Mouse (Mus musculus) olfactory bulb, adult 2 months (tissue): ENCODE data around the gene Stab1. TPM values are rescaled to one million over a fixed set of nuclear protein-coding genes. Genes with fewer than 3 reads are reported as not detected.

Experiments used
- H3K27ac ChIP-seq: fragments of 200-500 bp; 2 replicates; pipeline ENCODE4 v1.5.1; 2012; ENCODE audit warnings: low read depth, low read length; ENCODE audit not compliant: insufficient read depth
- H3K4me1 ChIP-seq: fragments of 200-500 bp; 2 replicates; pipeline ENCODE4 v1.6.1; 2012; ENCODE audit warnings: low read length; ENCODE audit not compliant: control insufficient read depth, insufficient read depth
- H3K4me3 ChIP-seq: fragments of 200-500 bp; 2 replicates; pipeline ENCODE4 v1.5.1; 2012; ENCODE audit warnings: mild to moderate bottlenecking, low read depth, low read length, moderate library complexity; ENCODE audit not compliant: insufficient read depth
- CTCF ChIP-seq: fragments of 200-500 bp; IDR thresholded peaks from 2 replicates; pipeline ENCODE4 v1.5.1; 2012; ENCODE audit warnings: low read depth, mild to moderate bottlenecking, low read length, moderate library complexity; ENCODE audit not compliant: insufficient read depth
- POLR2A ChIP-seq: fragments of 200-500 bp; IDR thresholded peaks from 2 replicates; pipeline ENCODE4 v1.6.1; 2012; ENCODE audit warnings: mild to moderate bottlenecking, low read depth, low read length, moderate library complexity; ENCODE audit not compliant: insufficient read depth
- WGBS: fragments of 180-500 bp; shearing (Covaris S2); methylation state at CpG from one replicate; pipeline ENCODE4 v1.1.7; 2018; 5-methylcytosine and 5-hydroxymethylcytosine counted together
- polyA plus RNA-seq: library from polyadenylated mRNA; stranded (reverse); fragments of >200 nt; gene quantifications from 2 replicates; pipeline ENCODE4 v1.2.4, GENCODE M21; 2012; ENCODE audit warnings: low replicate concordance; ENCODE audit not compliant: missing spikeins, insufficient read depth, insufficient read length

Gene Stab1
- polyA plus RNA-seq, result not detected in 2 replicates

DNA sequence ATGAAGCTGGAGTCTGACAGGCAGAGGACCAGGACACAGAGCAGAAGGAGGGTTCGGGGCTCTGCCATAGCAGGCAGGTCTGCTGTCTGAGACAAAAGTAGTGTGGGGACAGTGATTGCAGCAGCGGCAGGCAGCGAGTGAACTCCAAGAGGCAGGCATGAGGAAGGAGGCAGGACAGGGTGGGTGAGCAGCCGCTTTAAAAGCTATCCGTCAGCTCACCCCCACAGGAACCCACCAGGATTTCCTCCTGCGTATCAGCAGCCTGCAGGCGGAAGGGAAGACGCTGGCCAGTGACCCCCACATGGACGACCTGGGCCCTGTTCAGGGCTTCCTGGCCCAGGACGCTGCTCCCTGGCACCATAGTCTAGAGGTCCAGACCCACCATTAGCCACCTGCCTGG lies at the start of gene Stab1:
TSS of gene Stab1 (minus strand) at position 217 of the 400 bp plus-strand sequence.
- Histone ChIP-seq H3K4me3 (peak within 1 kb of the TSS; percentile 4; the same call in 1 of the 2 replicates), H3K27ac (no peak within 1 kb of the TSS), H3K4me1 (peaks cover 12% of the 10 kb centered on the region)
- TF ChIP-seq CTCF (no peak), POLR2A (no peak)
- WGBS, result 54% methylated on average over 10 of the region's 10 CpGs

DNA sequence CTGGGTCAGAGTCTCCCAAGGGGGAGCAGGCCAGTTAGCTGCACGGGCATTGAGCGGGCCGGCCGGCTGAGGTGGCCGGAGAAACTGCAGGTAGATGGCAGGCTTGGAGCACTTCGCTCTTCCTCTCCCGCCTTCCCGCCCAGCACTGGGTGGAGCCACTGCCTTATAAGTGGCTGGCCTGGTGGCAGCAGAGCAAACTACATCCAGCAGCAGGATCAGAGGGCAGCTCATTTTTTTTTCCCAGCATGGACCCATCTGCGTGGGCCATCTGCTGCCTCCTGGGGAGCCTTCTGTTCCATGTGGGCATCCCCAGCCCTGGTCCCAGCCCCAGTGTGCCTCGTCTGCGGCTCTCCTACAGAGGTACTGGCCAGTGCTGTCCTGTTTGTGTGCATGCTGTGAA lies 49.2 kb upstream of the Stab1 start, which contains the start of gene Sema3g:
TSS of gene Sema3g (plus strand) at position 195 of the 400 bp plus-strand sequence.
- no peak within 1 kb of the TSS for H3K4me3 ChIP-seq
- peaks cover 9% of the 10 kb centered on the region for H3K4me1 ChIP-seq
- WGBS, result 44% methylated on average over 11 of the region's 11 CpGs
- H3K27ac ChIP-seq, result no peak within 1 kb of the TSS
- no peak for TF ChIP-seq CTCF
- no peak for TF ChIP-seq POLR2A

DNA sequence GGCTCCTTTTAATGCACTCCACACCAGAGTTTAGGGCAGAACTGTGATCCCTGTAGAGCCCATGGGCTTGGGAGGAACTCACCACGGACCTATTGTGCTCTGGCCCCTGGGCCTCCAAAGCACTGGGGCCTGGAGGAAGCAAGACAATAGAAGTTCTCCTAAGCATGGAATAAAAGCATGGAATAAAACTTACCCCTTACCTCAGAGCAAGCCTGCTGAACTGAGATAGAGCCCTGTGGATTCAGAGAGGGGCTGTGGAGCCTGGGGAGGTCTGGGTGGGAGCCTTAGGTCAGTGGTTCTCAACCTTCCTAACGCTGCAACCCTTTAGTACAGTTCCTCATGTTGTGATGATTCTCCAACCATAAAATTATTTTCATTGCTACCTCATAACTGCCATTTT lies 48.4 kb upstream of the Stab1 start, which contains the start of gene Nisch:
TSS of gene Nisch (minus strand) at position 101 of the 400 bp plus-strand sequence.
- no peak within 1 kb of the TSS for H3K4me3 ChIP-seq
- H3K27ac ChIP-seq, result no peak within 1 kb of the TSS
- peaks cover 9% of the 10 kb centered on the region for H3K4me1 ChIP-seq
- no peak for TF ChIP-seq CTCF
- TF ChIP-seq POLR2A, result no peak
- 87% methylated on average over 2 of the region's 2 CpGs for WGBS

DNA sequence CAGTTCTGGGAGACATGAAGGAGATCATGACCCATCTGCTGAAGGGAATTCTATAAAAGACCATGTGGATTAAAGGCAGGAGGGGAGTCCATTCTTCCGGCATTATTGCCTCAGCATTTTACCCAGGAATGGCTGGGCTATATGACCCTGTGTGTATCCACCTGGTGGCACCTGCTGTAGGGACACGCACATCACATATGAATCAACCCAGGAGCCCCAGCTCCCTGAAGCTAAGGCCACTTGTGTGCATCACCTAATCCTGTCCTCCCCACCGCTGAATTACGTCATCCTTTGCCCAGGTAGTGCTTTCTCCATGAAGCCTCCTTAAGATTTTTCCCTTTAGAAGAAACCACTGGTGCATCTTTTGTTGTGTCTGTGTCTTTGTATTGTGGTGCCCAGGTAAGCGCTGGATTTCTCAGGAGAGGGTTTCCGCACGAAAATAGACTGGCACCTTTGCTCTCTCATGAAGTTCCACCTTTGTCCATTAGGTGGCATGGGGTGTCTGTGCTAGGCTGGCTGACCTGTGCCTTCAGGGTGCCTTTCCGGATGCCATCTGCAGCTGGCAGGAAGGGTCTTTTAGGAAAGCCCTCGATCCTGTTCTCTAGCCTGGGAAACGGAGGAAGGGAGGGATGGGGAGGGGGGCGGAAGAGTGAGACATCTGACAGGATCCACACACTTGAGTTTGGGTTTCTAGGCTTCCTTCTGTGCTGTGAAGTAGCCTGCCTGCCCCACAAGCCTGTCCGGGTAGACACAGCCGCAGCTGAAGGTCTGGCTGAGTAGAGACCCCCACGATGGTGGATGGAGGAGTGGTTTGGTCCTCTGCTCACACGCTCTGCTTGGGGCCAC lies 46.9 kb upstream of the Stab1 start:
- TF ChIP-seq CTCF, result peak; percentile 72
- no peak for TF ChIP-seq POLR2A
- H3K27ac ChIP-seq, result no peak overlapping the region

DNA sequence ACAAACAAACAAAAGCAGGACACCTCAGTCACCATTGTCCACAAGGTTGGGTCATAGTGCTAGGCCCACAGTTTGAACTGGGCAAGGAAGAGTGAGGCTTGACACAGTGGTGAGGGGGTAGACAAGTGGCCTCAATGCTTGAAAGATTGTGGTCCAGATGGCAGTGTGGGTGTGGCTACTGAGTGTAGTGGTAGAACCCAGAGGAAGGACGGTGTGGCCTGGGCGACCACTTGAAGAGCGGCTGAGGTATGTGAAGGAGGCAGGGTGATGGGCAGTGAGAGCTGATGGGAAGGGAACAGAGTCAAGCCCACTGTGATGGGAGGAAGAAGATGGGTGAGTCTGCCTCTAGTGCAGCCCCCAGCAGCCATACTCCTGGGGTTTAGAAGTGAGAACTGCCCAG lies 46.2 kb upstream of the Stab1 start:
- WGBS, result 97% methylated on average over 3 of the region's 3 CpGs
- Histone ChIP-seq H3K4me1 (peaks cover 9% of the 10 kb centered on the region), H3K4me3 (no peak overlapping the region), H3K27ac (no peak overlapping the region)
- no peak for TF ChIP-seq POLR2A
- TF ChIP-seq CTCF, result no peak

More for the DNA sequence above, 46.9 kb upstream of the Stab1 start:
- WGBS, result 31% methylated on average over 15 of the region's 15 CpGs
- H3K4me1 ChIP-seq, result peaks cover 9% of the 10 kb centered on the region
- H3K4me3 ChIP-seq, result no peak overlapping the region

DNA sequence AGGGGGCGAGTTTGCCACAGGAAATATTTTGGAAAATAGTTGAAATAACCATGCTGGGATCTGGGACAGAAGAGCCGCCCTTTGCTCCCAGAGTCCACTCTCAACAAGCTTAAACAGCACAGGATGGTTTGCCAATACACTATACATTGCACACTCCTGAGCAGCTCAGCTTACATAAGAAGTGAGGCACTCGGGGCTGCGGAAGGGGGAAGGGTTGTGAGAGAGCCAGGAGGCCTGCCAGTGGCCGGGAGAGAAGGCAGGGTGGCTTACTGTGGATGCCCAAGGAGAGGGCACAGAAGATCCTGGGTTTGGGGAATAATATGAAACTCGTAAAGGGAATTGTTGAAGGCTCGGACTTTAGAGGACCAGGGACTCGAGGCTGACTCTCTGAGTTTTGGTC lies 45.4 kb upstream of the Stab1 start:
- H3K27ac ChIP-seq, result no peak overlapping the region
- WGBS, result 78% methylated on average over 8 of the region's 8 CpGs
- H3K4me1 ChIP-seq, result peaks cover 9% of the 10 kb centered on the region
- no peak for TF ChIP-seq CTCF
- TF ChIP-seq POLR2A, result no peak
- H3K4me3 ChIP-seq, result no peak overlapping the region

DNA sequence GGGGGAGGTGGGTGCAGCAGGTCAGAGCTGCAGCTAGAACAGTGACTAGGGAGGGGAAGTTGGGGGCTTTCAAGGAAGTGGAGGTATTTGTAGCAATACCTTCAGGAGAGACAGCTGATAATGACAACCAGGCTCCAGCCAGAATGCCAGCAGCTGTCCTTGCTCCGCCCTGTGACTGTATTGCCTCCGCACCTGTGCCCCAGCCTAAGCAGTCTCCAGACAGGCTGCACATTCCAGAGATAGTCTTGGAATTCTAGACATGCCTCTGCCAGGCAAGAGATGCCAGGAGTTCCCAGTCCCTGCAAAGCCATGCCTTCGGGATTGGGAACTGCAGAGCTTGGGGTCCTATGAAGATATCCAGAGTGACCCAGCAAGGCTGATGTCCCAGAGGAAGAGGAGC lies 44.1 kb upstream of the Stab1 start:
- TF ChIP-seq CTCF (no peak), POLR2A (no peak)
- WGBS, result 88% methylated on average over 3 of the region's 3 CpGs
- no peak overlapping the region for H3K27ac ChIP-seq
- no peak overlapping the region for H3K4me3 ChIP-seq
- peaks cover 5% of the 10 kb centered on the region for H3K4me1 ChIP-seq

DNA sequence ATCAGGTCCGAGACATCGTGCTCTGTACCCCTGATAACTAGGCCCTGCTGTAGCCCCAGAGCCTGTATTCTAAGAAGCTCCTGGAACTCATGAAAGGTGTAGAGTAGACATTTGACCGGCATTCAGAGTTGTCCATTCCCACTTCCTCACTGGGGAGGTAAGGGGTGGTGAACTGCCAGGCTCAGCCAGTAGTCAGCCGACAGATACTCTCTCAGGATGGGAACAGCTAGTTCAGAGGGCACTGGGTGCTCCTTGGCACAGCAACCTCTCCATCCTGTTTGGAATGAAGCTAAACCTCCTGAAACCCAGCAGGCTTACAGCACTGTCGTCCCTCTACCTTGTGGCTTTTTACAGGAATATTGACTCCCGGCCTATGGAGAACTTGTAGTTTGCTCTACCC lies 43.4 kb upstream of the Stab1 start:
- H3K4me1 ChIP-seq, result peaks cover 10% of the 10 kb centered on the region
- H3K4me3 ChIP-seq, result no peak overlapping the region
- H3K27ac ChIP-seq, result no peak overlapping the region
- TF ChIP-seq POLR2A (no peak), CTCF (no peak)
- 93% methylated on average over 6 of the region's 6 CpGs for WGBS

DNA sequence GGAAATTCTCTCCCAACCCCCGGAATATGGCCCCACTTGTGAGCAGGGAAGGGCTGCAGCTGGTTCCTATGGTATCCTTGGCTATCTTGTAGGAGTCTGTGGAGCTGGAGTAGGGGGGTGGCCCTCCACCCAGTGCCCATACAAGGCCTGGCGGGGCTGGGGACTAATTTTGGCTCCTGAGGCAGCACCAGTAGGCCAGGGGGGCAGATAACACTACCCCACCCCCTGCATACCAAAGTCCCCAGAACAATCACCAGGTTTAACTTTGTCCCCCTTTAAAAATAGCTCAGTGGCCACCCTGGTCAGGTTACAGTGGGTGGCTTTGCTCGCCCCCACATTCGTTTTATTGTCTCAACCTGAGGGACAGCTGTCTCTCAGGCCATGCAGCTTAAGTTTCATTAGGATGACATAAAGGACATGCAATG lies 40.7 kb upstream of the Stab1 start:
- no peak overlapping the region for H3K4me3 ChIP-seq
- no peak for TF ChIP-seq POLR2A
- TF ChIP-seq CTCF, result no peak
- 82% methylated on average over 4 of the region's 4 CpGs for WGBS
- no peak overlapping the region for H3K27ac ChIP-seq
- H3K4me1 ChIP-seq, result peaks cover 14% of the 10 kb centered on the region
